Mouse (Mus musculus) embryonic fibroblast, embryonic 13.5 days (primary cell): ENCODE measurements around the gene Cpt1c.

Experiments
- CTCF ChIP-seq: IDR thresholded peaks from 2 replicates; pipeline ENCODE4 v1.5.1; 2011; ENCODE audit warnings: mild to moderate bottlenecking, control low read depth, low read length, moderate library complexity, borderline replicate concordance; ENCODE audit not compliant: insufficient read depth
- POLR2A ChIP-seq: IDR thresholded peaks from 2 replicates; pipeline ENCODE4 v1.6.1; 2011; ENCODE audit warnings: low read depth, mild to moderate bottlenecking, control low read depth, low read length, moderate library complexity

DNA sequence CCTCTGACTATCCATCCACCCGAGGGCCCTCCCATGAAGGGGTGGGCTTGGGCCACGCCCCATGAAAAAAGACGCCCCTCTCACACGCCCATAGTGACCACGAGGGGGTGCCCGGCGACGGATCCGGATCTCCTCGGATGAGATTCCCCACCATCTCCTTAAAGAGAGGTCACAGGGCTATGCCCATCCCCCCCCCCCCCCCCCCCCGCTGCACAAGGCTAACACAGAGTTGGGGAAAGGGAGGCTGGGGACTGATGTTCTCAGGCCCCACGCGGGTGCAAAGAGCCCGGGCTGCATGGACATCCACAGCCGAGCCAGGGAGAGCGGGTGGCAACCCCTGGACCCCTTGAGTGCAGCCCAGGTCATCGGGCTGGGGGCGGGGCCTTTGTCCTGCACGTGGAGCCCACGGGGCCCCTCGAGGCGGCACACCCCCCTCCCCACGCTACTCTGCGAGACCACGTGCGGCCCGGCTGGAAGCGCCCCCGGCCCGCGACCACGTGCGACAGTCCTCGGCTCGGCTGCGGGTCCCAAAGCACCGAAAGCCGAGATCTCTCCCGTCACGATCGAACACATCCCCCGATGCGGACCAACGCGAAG is 11.0 kb upstream of the Cpt1c start:
- TF ChIP-seq CTCF (no peak), POLR2A (no peak)
